Mouse (Mus musculus) limb, embryonic 14.5 days (tissue): ENCODE measurements around the gene Tstd2. TPM values are rescaled to one million over a fixed set of nuclear protein-coding genes. Genes with fewer than 3 reads are reported as not detected.
A peak's percentile ranks its signal among the peaks of the same experiment; 100 is the strongest.

Experiments used
- ATAC-seq: fragments of 200-750 bp; cut with Nextera tagmentation; 2 replicates; pipeline ENCODE4 v1.8.0; 2017; ENCODE audit warnings: low read depth, moderate number of reproducible peaks, moderate TSS enrichment; ENCODE audit not compliant: low FRiP score
- DNase-seq: peaks from one replicate; pipeline ENCODE4 v3.0.0-alpha.2; 2015; ENCODE audit warnings: low spot score
- H3K27ac ChIP-seq: fragments of 300-500 bp; sonication (generic); replicated peaks from 2 replicates; pipeline ENCODE4 v1.5.1; 2014; ENCODE audit warnings: low read depth, mild to moderate bottlenecking, low read length, moderate library complexity, mixed read lengths
- H3K27me3 ChIP-seq: fragments of 300-500 bp; sonication (generic); 2 replicates; pipeline ENCODE4 v1.6.1; 2014; ENCODE audit warnings: low read length, mixed read lengths; ENCODE audit not compliant: control insufficient read depth, insufficient read depth
- H3K36me3 ChIP-seq: fragments of 300-500 bp; sonication (generic); 2 replicates; pipeline ENCODE4 v1.6.1; 2014; ENCODE audit warnings: mild to moderate bottlenecking, low read length, moderate library complexity, mixed read lengths; ENCODE audit not compliant: control insufficient read depth, insufficient read depth
- H3K4me1 ChIP-seq: fragments of 300-500 bp; sonication (generic); 2 replicates; pipeline ENCODE4 v1.6.1; 2014; ENCODE audit warnings: antibody characterized with exemption, low read length, mixed read lengths; ENCODE audit not compliant: control insufficient read depth, insufficient read depth
- H3K4me2 ChIP-seq: fragments of 300-500 bp; sonication (generic); replicated peaks from 2 replicates; pipeline ENCODE4 v1.6.1; 2014; ENCODE audit warnings: low read depth, mild to moderate bottlenecking, low read length, moderate library complexity; ENCODE audit not compliant: severe bottlenecking
- H3K4me3 ChIP-seq: fragments of 300-500 bp; sonication (generic); replicated peaks from 2 replicates; pipeline ENCODE4 v1.5.1; 2014; ENCODE audit warnings: low read length
- H3K9ac ChIP-seq: fragments of 300-500 bp; sonication (generic); 2 replicates; pipeline ENCODE4 v1.6.1; 2014; ENCODE audit warnings: mild to moderate bottlenecking, low read depth, low read length, moderate library complexity; ENCODE audit not compliant: severe bottlenecking
- H3K9me3 ChIP-seq: fragments of 300-500 bp; sonication (generic); 2 replicates; pipeline ENCODE4 v1.6.1; 2016; ENCODE audit warnings: low read length; ENCODE audit not compliant: control insufficient read depth
- POLR2A ChIP-seq: fragments of 200-500 bp; IDR thresholded peaks from 2 replicates; pipeline ENCODE4 v1.8.0; 2012; ENCODE audit warnings: inconsistent platforms, mild to moderate bottlenecking, moderate library complexity, borderline replicate concordance; ENCODE audit not compliant: insufficient read depth, insufficient read length; ENCODE audit errors: extremely low read depth
- WGBS: fragments of 180-500 bp; shearing (Covaris S2); extraction: QIAGEN DNeasy Blood & Tissue Kit; methylation state at CpG from one replicate; pipeline ENCODE4 v1.1.7; 2014; 5-methylcytosine and 5-hydroxymethylcytosine counted together
- polyA plus RNA-seq, 2 experiments: library from polyadenylated mRNA; depleted of rRNA in 1 of 2; stranded (reverse) in 1 of 2; unstranded in 1 of 2; fragments of >200 nt; fragmentation: Nextera tagmentation in 1 of 2; extraction: Ambion mirVana in 1 of 2; gene quantifications; 2 replicates each; pipeline versions ENCODE4 v1.2.1 to v1.2.3; 2012 to 2014

Gene Tstd2
- polyA plus RNA-seq, 2 experiments, result 17.5 to 26.6 TPM

DNA sequence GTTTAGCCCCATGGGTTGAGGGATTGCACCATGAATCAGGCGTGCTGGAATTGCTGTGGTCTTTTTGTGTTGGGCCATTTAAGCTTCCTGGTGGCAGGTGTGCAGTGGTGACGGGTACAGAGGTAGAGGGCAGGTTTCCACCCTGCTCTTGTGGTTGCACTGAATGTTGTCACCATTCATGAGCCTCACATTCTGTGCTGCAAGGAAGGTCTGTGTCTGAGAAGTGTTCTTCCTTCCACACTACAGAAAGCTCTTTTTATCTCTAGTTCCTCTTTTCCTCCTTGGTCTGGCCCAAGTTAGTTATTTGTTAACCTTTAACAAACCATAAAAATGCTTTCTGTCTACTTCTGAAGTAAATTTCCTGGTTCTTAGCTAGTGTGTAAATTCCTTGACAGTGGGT lies 25.5 kb upstream of the Tstd2 start:
- WGBS, result 86% methylated on average over 2 of the region's 2 CpGs
- ATAC-seq, result no peak
- DNase-seq, result no peak
- Histone ChIP-seq H3K9me3 (no peaks in the 10 kb centered on the region), H3K4me2 (no peak overlapping the region), H3K4me3 (no peak overlapping the region), H3K9ac (no peak overlapping the region), H3K27me3 (no peaks in the 10 kb centered on the region), H3K27ac (no peak overlapping the region), H3K36me3 (peaks cover 90% of the 10 kb centered on the region), H3K4me1 (no peaks in the 10 kb centered on the region)
- no peak for TF ChIP-seq POLR2A

DNA sequence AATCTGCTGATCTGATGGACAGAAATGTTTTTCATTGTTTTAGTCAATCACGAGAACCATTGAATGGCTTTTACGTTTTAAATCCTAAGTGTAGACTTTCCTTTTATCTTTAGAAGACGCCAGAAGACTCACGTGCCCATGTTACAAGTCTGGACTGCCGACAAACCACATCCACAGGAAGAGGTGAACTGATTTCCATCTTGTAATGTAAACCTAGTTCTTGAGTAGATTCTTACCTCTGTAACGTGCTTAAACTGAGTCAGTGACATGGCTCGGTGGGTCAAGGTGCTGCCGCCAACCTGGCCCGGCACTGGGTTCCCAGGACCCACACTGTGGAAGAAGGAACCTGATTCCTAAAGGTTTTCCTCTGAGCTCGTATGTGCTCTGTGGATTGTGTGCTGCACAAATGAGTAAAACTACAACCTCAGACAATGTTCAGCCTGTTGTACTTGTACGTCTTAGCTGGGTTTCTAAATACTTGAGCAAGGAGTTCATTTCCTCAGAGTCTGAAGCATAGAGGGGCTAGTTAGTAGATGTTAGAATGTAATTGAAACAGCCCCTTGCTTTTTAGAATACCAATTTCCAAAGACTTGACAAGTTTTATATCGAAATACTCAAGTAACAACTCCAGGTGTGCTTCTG lies 13.5 kb upstream of the Tstd2 start:
- no peaks in the 10 kb centered on the region for H3K27me3 ChIP-seq
- H3K9ac ChIP-seq, result no peak overlapping the region
- no peak for TF ChIP-seq POLR2A
- no peak overlapping the region for H3K4me3 ChIP-seq
- H3K9me3 ChIP-seq, result no peaks in the 10 kb centered on the region
- WGBS, result 95% methylated on average over 12 of the region's 12 CpGs
- no peak for ATAC-seq
- no peaks in the 10 kb centered on the region for H3K4me1 ChIP-seq
- no peak overlapping the region for H3K27ac ChIP-seq
- H3K4me2 ChIP-seq, result no peak overlapping the region
- peaks cover 93% of the 10 kb centered on the region for H3K36me3 ChIP-seq
- DNase-seq, result no peak

DNA sequence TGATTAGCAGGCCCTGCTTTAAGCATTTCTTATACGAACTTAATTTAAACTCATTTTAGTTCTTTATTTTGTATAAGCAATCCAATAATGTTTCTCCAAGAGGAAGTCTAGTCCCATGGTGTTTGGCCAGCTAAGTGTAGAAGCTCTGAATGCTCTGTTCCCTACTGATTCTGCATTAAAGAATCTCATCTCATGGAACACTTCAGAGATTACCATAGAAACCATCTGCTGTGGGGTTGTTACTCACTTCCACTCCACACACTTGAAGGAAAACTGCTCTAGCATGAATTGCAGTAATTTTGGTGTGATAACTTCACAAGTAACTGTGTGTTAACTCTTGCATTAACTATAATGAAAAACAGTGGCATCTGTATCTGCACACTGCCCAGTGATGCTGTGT lies 8.4 kb upstream of the Tstd2 start:
- H3K4me3 ChIP-seq, result no peak overlapping the region
- no peak for ATAC-seq
- no peak for DNase-seq
- H3K27me3 ChIP-seq, result no peaks in the 10 kb centered on the region
- no peak overlapping the region for H3K4me2 ChIP-seq
- no peak for TF ChIP-seq POLR2A
- WGBS, result 97% methylated on average over 1 of the region's 1 CpGs
- H3K9me3 ChIP-seq, result no peaks in the 10 kb centered on the region
- no peak overlapping the region for H3K27ac ChIP-seq
- H3K36me3 ChIP-seq, result peaks cover 54% of the 10 kb centered on the region
- no peaks in the 10 kb centered on the region for H3K4me1 ChIP-seq
- H3K9ac ChIP-seq, result no peak overlapping the region

DNA sequence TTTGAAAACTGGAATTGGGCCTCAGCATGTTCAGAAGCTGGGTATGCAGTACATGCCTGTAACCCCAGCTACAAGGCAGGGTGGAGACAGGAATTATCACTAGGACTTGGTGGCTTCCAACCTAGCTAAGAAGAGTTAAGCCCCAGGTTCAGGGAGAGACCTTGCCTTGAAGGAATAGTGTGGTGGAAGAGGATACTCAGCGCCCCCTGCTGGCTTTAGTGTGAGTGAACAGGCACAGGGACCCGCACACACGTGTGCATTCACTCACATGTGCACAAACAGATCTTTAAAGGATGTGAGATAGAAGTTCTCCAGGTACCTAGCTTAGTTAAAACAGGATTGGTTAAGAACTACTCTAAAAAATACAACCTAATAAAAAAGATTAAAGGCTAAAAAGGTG lies 5.8 kb upstream of the Tstd2 start:
- DNase-seq, result no peak
- 74% methylated on average over 3 of the region's 3 CpGs for WGBS
- no peak overlapping the region for H3K4me3 ChIP-seq
- no peak overlapping the region for H3K27ac ChIP-seq
- no peaks in the 10 kb centered on the region for H3K9me3 ChIP-seq
- H3K36me3 ChIP-seq, result peaks cover 30% of the 10 kb centered on the region
- H3K4me2 ChIP-seq, result no peak overlapping the region
- H3K27me3 ChIP-seq, result no peaks in the 10 kb centered on the region
- no peak for ATAC-seq
- TF ChIP-seq POLR2A, result no peak
- peaks cover 9% of the 10 kb centered on the region for H3K4me1 ChIP-seq
- no peak overlapping the region for H3K9ac ChIP-seq

DNA sequence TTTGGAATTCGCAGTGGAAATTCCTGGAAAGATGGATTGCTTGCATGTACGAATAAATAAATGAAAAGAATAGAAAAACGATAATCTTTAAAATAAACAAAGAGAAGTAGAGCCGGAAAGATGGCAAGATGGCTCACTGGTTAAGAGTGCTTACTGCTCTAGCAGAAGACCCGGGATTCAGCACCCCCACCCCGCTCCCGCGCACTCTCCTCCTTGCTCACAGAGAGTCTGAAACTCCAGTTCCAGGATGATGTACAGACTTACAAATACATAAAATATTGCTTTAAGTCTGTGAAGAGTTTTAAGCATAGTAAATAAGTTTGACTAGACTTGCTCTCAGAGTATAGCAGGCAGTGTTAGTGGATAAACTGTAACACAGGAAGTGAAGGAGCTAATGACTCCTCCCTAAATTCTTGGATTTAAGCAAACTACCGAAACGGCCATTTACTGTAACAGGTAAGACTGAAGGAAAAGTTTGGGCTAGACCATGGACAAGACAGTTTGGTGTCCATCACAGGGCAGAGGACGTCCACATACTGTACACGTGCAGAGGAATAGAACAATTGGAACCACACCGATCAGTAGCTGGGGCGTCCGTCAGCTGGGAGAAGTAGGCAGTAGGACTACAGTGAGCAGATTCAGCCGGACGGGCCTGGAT lies 736 bp downstream of the Tstd2 start:
- WGBS, result 7% methylated on average over 17 of the region's 17 CpGs
- no peaks in the 10 kb centered on the region for H3K27me3 ChIP-seq
- H3K4me3 ChIP-seq, result peak overlapping the region; percentile 97
- no peaks in the 10 kb centered on the region for H3K9me3 ChIP-seq
- ATAC-seq (peak; percentile 62), DNase-seq (peak; percentile 31)
- TF ChIP-seq POLR2A, result no peak
- peak overlapping the region; percentile 96 for H3K27ac ChIP-seq
- peak overlapping the region; percentile 92 for H3K9ac ChIP-seq
- H3K36me3 ChIP-seq, result peaks cover 30% of the 10 kb centered on the region
- H3K4me2 ChIP-seq, result peak overlapping the region; percentile 67
- H3K4me1 ChIP-seq, result peaks cover 16% of the 10 kb centered on the region
